Mouse (Mus musculus): ENCODE data around the gene Rbm5.

Rbm5 gene

GRCm38 (mm10) chr9:107729709-107730108 lies 41.1 kb downstream of the Rbm5 start:
- DNase-seq, result no peak

- DNase-seq, result no peak
Measured at GRCm38 (mm10) chr9:107728919-107729670, 41.7 kb downstream of the Rbm5 start.

GRCm38 (mm10) chr9:107727041-107727440 lies 43.8 kb downstream of the Rbm5 start:
- DNase-seq, result peak in 1 of 2 experiments; percentile 64

DNA sequence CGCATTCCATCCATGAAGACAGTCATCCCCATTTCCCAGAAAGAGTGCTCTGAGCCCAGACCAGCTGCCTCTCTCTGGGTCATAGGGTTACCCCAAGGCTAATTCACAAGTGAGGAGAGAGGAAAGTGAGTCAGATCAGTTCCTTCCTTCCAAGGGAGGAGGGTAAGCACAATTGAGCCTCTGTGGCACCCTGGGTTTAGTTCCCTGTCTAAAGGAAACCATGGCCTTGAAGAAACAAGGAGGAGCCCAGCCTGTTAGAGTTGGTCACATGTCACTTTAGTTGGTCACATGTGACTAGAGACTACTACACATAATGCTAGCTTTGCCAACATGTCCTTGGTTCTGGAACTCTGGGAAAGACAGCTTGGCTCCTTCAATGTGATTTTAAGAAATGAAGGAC lies 46.0 kb downstream of the Rbm5 start:
- DNase-seq, result no peak

GRCm38 (mm10) chr9:107723794-107724531 lies 46.8 kb downstream of the Rbm5 start:
- peak; percentile 83 to 89 for DNase-seq

- no peak for DNase-seq
Measured at GRCm38 (mm10) chr9:107723292-107723691, 47.5 kb downstream of the Rbm5 start.

DNA sequence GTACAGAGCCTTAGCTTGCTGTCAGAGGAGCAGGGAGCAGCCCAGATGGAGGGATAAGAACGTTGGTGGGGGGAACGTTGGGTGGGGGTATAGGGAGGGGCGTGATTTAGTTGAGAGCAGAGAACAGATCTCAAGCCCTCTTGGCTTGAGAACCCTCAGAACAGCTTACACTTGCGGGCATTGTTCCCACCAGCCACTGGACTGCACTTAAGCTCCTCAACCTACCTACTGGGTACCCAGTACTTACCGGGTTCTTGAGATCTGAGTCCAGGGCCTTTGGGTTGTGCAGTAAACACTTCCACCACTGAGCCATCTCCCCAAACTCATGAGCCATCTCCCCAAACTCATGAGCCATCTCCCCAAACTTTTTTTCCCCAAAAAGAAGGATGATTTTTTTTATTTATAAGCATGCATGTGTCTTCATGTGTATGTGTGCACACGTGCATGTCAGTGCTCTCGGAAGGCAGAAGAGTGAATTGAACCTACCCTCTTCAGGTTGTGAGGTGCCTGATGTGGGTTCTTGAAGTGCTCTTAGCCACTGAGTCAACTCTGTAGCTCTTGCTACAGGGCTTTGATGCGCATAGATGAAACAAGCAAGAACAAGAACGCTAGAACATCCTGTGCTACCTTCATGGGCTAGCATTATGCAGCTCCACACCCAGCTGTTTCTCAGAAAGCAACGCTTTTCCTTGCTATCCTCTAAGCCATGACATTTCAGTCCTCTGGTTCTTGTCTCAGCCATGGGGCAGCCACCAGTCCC lies 51.8 kb downstream of the Rbm5 start:
- DNase-seq, result peak; percentile 57 to 68

DNA sequence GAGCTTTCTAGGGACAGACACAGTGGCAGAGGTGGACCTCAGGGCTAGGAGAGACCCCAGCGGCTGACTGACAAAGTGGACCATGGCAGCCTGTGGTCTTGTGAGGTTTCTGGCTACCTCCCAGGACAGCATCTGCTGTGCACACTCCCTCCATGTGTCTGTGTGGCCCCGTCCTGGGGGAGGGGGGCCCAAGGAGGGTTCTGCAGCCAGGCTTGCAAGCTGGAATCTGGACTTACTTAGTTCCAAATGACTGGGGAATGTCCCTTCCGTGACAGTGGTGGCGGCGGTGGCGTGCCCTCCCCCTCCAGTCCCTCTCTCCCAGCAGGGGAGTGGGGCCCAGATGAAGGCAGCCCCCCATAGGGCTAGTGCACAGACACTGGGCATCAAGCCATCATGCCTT lies 53.8 kb downstream of the Rbm5 start:
- no peak for DNase-seq

- DNase-seq, result no peak
Measured at GRCm38 (mm10) chr9:107715632-107716031, 55.2 kb downstream of the Rbm5 start.

DNA sequence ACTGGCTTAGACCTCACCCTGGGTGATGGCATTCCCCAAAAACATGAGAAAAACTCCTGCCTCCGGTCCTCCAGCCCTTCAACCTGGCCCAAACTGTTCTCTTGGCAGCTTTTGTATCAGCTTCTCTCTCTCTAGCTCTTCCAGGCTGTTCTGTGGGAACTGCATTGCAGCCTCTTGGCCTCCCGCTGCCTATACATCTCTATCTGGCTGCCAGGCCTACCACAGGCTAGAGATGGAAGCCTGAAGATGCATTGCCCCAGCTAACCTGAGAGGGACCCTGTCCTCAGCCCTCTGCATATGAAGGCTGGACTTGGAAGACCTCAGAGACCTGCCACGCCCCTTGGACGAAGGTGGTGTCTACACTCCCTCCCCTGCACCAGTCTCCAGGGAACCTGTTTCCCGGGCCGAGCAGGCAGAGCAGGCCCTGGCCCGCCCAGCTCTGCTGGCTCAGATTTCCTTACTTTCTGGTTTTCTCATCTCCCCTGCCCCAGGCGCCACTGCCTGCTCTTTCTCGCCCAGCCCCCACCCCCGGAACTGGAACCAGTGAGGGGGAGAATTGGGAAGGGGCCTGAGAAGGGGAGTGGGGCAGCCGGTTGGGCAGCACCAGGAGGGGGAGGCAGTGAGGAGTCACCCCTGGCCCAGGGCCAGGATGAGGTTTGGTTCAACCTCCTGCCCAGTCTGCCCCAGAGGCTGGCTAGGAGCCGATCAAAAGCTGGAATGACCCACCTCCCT lies 56.4 kb downstream of the Rbm5 start:
- peak; percentile 63 to 80 for DNase-seq

DNA sequence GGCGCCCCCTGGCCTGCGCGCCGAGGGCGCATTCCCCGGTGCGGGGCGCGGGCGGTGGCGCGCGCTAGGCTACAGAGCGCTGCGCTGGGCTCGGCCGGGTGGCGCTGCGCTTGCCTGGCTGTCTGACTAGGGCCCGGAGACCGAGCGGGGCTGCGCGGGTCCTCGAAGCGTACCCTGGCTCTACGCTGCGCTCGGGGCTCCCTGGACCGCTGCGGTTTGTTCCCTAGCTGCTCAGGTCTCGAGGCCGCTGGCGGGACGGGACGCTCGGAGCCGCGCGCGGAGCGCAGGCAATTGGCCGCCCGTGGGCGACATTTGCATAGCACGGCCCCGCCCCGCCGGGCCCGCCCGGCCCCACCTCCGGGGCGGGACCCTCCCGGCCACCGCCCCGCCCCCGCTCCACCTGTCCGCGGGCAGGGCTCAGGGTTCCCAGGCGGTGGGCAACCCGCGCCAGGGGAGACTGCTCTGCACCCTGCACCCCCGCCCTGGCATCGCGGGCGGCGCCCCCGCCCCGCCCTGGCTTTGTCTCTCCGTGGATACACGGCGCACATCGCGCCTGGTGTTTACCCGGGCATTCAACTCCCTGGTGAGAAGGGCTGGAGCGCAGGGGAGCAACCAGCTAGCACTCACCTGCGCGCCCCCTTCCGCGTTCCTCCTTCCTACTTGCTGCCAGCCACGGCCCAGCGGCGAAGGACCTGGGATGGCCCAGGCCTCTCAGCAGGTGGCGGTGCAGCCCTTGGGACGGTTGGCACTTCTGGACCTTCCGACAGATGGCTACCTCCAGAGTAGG lies 60.9 kb downstream of the Rbm5 start, which contains the start of gene Sema3f:
Gene Sema3f, minus strand, starts transcription at position 779 of the 787 bp plus-strand sequence.
- peak; percentile 85 to 91 for DNase-seq

DNA sequence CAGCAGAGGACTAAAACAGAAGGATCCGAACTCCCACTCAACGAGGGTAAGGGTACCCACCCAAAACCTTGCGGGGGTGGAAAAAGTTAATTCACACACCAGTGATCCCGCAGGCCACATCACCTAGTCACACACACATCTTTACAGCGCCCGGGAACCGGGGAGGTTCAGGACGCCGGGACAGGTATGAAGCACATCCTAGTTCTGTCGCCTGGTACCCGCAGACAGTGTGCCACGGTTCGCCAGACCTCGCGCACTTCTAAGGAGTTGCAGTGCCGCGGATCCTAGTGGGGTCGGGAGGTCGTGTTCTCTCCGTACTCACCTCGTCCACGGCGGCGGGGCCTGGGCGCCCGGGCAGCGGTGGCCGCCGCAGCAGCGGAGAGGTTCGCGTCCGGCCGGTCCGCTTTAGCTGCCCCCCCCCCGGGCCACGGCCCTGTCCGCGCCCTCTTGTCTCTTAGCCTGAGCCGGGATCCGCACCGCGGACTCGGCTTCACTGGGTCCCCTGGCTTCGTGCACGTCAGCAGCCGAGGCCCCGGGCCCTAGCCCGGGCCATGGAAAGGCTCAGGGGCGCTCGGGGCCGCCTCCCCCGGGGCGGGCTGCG lies 61.6 kb downstream of the Rbm5 start:
- no peak for DNase-seq

DNA sequence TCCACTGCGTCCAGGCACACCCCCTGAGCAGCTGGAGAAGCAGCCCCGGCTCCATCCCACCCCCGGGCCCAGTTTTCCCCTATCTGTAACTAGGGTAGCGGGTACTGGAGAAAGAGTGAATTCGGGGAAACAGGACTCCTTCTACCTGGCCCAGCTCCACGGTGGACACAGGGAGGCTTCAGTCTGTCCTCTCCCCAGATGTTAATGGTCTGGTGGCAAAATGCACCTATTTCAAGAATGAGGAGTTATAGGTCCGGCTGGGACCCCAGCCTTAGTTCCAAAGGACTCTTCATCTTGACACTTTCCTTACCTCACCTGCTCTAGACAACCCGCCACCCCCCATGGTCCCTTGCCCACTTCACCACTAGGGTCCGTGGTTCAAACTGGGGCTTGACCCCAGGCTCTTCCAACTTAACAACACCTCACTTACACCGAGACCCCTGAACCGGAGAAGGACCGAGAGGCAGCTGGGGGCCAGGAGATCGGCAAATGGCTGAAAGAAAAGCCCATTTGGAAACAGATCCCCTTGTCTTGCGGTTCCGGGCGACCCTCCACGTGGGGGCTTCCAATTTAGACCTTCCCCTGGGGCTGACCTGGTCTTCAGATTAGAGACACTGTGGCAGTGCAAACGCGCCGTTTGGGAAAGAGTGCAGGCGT lies 62.2 kb downstream of the Rbm5 start:
- DNase-seq, result no peak

DNA sequence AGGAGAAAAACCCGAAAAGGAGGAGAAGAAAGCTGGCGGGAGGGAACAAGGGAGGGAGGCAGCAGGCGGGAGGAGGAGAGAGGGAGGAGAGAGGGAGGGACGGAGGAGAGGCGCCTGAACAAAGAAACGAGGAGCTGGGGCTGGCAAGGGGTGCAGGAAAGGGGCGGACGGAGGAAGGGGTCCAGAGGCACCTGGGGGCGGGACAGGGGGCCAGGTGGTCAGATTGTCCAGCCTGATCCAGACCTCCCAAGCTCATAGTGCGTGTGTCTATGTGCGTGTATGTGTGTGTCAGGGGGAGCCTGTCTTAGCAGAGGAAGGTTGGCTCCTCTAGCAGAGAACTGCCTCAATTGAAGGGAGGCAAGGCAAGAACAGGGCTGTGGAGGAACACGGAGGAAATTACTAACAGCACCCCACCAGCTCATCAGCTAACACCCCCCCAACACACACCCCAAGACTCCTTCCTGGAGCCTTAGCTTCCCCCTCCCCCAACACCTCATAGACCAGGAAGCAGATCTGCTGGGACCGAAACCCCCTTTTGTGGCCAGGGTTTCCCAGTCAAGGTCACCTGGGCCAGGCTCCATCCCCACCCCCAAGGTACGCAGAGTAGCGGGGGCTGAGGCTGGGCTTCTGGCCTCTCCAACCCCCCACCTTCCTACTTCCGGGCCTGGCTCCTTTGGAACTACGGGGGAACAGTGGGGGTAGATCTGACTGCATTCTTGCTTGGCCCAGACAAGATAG lies 62.9 kb downstream of the Rbm5 start:
- peak in 1 of 2 experiments; percentile 42 for DNase-seq

- no peak for DNase-seq
Measured at GRCm38 (mm10) chr9:107706781-107707211, 64.0 kb downstream of the Rbm5 start.

- DNase-seq, result peak; percentile 73 to 82
Measured at GRCm38 (mm10) chr9:107703337-107704122, 67.3 kb downstream of the Rbm5 start.

- peak; percentile 82 to 90 for DNase-seq
Measured at GRCm38 (mm10) chr9:107702606-107703185, 68.1 kb downstream of the Rbm5 start.

DNA sequence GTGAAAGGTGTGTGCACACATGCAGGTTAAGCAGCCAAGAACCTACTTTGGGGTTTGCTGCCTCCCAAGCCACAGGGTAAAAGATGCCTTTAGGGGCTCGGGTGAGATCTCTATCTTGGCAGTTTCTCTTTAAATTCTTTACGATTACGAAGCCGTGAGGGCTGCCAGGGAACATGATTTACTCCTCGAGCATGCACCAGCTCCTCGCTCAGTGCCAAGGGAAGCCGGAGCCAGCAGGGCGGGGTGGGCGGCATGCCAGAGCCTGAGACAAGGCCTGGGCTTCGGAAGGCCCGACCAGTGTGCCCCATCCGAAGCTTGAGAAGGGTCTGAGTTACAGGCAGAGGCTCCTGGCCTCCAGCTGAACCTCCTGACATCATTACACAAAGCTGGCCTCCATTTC lies 69.2 kb downstream of the Rbm5 start:
- DNase-seq, result peak; percentile 90 to 95

- peak; percentile 42 to 43 for DNase-seq
Measured at GRCm38 (mm10) chr9:107700114-107700571, 70.7 kb downstream of the Rbm5 start.

Data from lung, adult 18-20 months (tissue).